Mouse (Mus musculus): ENCODE data around the gene Grhl3. TPM values are rescaled to one million over a fixed set of nuclear protein-coding genes. Genes with fewer than 3 reads are reported as not detected.

Grhl3 gene
- total and polyA plus RNA-seq, 3 experiments: not detected

GRCm38 (mm10) chr4:135544284-135544683 is 29.1 kb downstream of the Grhl3 start:
- Histone ChIP-seq H3K27me3 (replicated peaks) (peaks cover 15% of the 10 kb centered on the region), H3K79me2 (replicated peaks; ENCODE audit: control insufficient read depth, extremely low read depth, insufficient read depth, poor library complexity, severe bottlenecking) (no peaks in the 10 kb centered on the region), H3K36me3 (replicated peaks in 1 of 2; ENCODE audit: control insufficient read depth in 1 of 2, insufficient read depth in 1 of 2, low read length in 1 of 2) (no peaks in the 10 kb centered on the region), H3K4me2 (ENCODE audit: insufficient read depth, low read depth, poor library complexity, severe bottlenecking) (no peak overlapping the region), H3K4me1 (ENCODE audit: control insufficient read depth in 1 of 2, insufficient read depth in 2 of 2) (peaks cover 3 to 22% of the 10 kb centered on the region in 2 experiments; a peak in 3 of 4 replicates), H3K9ac (ENCODE audit: insufficient read depth, low read depth) (no peak overlapping the region), H3K4me3 (replicated peaks in 1 of 3; ENCODE audit: low read depth in 2 of 3, low read length in 2 of 3, poor library complexity in 1 of 3) (no peak overlapping the region), H3K27ac (ENCODE audit: insufficient read depth, low read depth) (no peak overlapping the region), H3K9me3 (replicated peaks; ENCODE audit: low read length) (peaks cover 2% of the 10 kb centered on the region)
- in situ Hi-C loops (cut with MboI; ENCODE audit: low pct_ligation_motif_present, low pct_unique_long_range_greater_than_20kb, low sequenced_read_pairs) (no loop called here), dilution Hi-C loops (cut with MboI; ENCODE audit: extremely low pct_ligation_motif_present, extremely low pct_unique_long_range_greater_than_20kb, low sequenced_read_pairs) (no loop called here)
- no peak for DNase-seq (ENCODE audit: extremely low read depth)
- no peak for TF ChIP-seq IRF4 (IDR thresholded peaks at IDR 0.05; ENCODE audit: low read depth, low read length)
- TF ChIP-seq JUND (conservative IDR thresholded peaks at IDR 0.05; ENCODE audit: low read depth, low read length): no peak
- no peak for TF ChIP-seq CHD1 (IDR thresholded peaks at IDR 0.05; ENCODE audit: low read depth, low read length)
- TF ChIP-seq MXI1 (IDR thresholded peaks at IDR 0.05; ENCODE audit: low read depth, low read length): no peak
- TF ChIP-seq TCF12 (IDR thresholded peaks at IDR 0.05; ENCODE audit: low read depth, low read length): no peak

GRCm38 (mm10) chr4:135540057-135540456 is 33.4 kb downstream of the Grhl3 start:
- Histone ChIP-seq H3K27ac (ENCODE audit: insufficient read depth, low read depth) (no peak overlapping the region), H3K4me2 (ENCODE audit: insufficient read depth, low read depth, poor library complexity, severe bottlenecking) (no peak overlapping the region), H3K9ac (ENCODE audit: insufficient read depth, low read depth) (no peak overlapping the region), H3K9me3 (replicated peaks; ENCODE audit: low read length) (peaks cover 4% of the 10 kb centered on the region), H3K27me3 (replicated peaks) (peaks cover 44% of the 10 kb centered on the region), H3K36me3 (replicated peaks in 1 of 2; ENCODE audit: control insufficient read depth in 1 of 2, insufficient read depth in 1 of 2, low read length in 1 of 2) (no peaks in the 10 kb centered on the region), H3K4me1 (ENCODE audit: control insufficient read depth in 1 of 2, insufficient read depth in 2 of 2) (peaks cover 0 to 3% of the 10 kb centered on the region in 2 experiments; a peak in 3 of 4 replicates), H3K4me3 (replicated peaks in 1 of 3; ENCODE audit: low read depth in 2 of 3, low read length in 2 of 3, poor library complexity in 1 of 3) (no peak overlapping the region), H3K79me2 (replicated peaks; ENCODE audit: control insufficient read depth, extremely low read depth, insufficient read depth, poor library complexity, severe bottlenecking) (no peaks in the 10 kb centered on the region)
- dilution Hi-C loops (cut with MboI; ENCODE audit: extremely low pct_ligation_motif_present, extremely low pct_unique_long_range_greater_than_20kb, low sequenced_read_pairs) (no loop called here), in situ Hi-C loops (cut with MboI; ENCODE audit: low pct_ligation_motif_present, low pct_unique_long_range_greater_than_20kb, low sequenced_read_pairs) (no loop called here)
- TF ChIP-seq TCF12 (IDR thresholded peaks at IDR 0.05; ENCODE audit: low read depth, low read length) (no peak), TBP (conservative IDR thresholded peaks at IDR 0.05; ENCODE audit: low read depth, low read length) (no peak), CHD2 (IDR thresholded peaks at IDR 0.05; ENCODE audit: low read length) (no peak), JUND (conservative IDR thresholded peaks at IDR 0.05; ENCODE audit: low read depth, low read length) (no peak), CTCF (conservative IDR thresholded peaks at IDR 0.05 in 1 of 2, IDR thresholded peaks at IDR 0.05 in 1 of 2; ENCODE audit: low read depth in 2 of 2, low read length in 2 of 2) (no peak), MYC (IDR thresholded peaks at IDR 0.05; ENCODE audit: low read depth, low read length) (no peak), ETS1 (conservative IDR thresholded peaks at IDR 0.05; ENCODE audit: low read depth, low read length) (no peak), RAD21 (IDR thresholded peaks at IDR 0.05; ENCODE audit: low read depth, low read length) (no peak), NELFE (IDR thresholded peaks at IDR 0.05; ENCODE audit: low read depth, low read length) (no peak), NRF1 (IDR thresholded peaks at IDR 0.05; ENCODE audit: low read depth, low read length) (no peak), JUN (IDR thresholded peaks at IDR 0.05; ENCODE audit: insufficient read depth, low read depth, low read length) (no peak), E2F4 (IDR thresholded peaks at IDR 0.05; ENCODE audit: insufficient replicate concordance, low read depth, low read length) (no peak), MAFK (IDR thresholded peaks at IDR 0.05; ENCODE audit: insufficient replicate concordance, low read length) (no peak), SIN3A (IDR thresholded peaks at IDR 0.05; ENCODE audit: low read length) (no peak), MAZ (IDR thresholded peaks at IDR 0.05; ENCODE audit: low read depth, low read length) (no peak), RCOR1 (conservative IDR thresholded peaks at IDR 0.05; ENCODE audit: low read depth, low read length) (no peak), EP300 (IDR thresholded peaks at IDR 0.05; ENCODE audit: low read length) (no peak), UBTF (IDR thresholded peaks at IDR 0.05; ENCODE audit: low read depth, low read length) (no peak), ZNF384 (IDR thresholded peaks at IDR 0.05; ENCODE audit: low read depth, low read length) (no peak), HCFC1 (IDR thresholded peaks at IDR 0.05; ENCODE audit: low read depth, low read length) (no peak)
- DNase-seq (ENCODE audit: extremely low read depth): no peak
